8 mouse cellular contexts compared by ENCODE assay signal in the genomic region with DNA sequence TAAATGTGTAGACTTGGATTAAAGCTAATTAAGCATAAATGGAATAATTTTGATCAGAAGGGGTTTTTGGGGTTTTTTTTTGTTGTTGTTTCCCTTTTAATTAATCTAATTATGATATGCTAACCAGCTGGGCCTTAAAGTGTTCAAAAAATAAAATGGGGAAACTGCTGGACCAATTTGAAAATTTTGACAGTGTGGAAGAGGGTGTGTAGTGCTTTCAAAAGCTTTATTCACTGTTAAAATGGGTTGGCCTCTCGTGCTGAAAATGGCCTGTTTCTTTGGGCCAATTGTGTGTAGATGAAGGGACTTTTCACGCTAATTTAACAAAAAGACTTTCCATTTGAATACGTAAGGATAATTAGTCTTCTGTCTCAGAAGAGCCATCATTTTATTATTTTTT.
DNase-seq lines count a peak whose midpoint lies in the region; ATAC-seq and TF ChIP-seq lines count a peak whose summit lies in the region.

No protein-coding gene starts in this region.

- TF ChIP-seq POLR2A in brain, embryonic 14.5 days (IDR thresholded peaks at IDR 0.05; ENCODE audit: borderline replicate concordance, extremely low read depth, insufficient read depth, insufficient read length, poor library complexity, severe bottlenecking), result no peak

- no peaks in the 10 kb centered on the region for H3K9me3 ChIP-seq in heart, embryonic 14.5 days (ENCODE audit: control insufficient read depth, low read length)
- no peaks in the 10 kb centered on the region for H3K9me3 ChIP-seq in hindbrain, embryonic 14.5 days (ENCODE audit: control insufficient read depth, low read length)
- no peaks in the 10 kb centered on the region for H3K9me3 ChIP-seq in midbrain, embryonic 14.5 days (ENCODE audit: control insufficient read depth, low read length)

- 0 out of 4 replicates have a peak overlapping the region, but pooled peaks of 1 of the 2 experiments have one; percentile 58 for H3K27ac ChIP-seq in heart, embryonic 14.5 days (replicated peaks in 1 of 2; ENCODE audit: control insufficient read depth in 1 of 2, insufficient read depth in 1 of 2, low read depth in 2 of 2, low read length in 2 of 2)
- H3K27ac ChIP-seq in hindbrain, embryonic 14.5 days, result peak overlapping the region; percentile 89
- peak overlapping the region; percentile 82; the same call in 1 of the 2 replicates for H3K27ac ChIP-seq in midbrain, embryonic 14.5 days (replicated peaks; ENCODE audit: low read depth, low read length)

- H3K27me3 ChIP-seq in heart, embryonic 14.5 days (ENCODE audit: control insufficient read depth, insufficient read depth, low read length), result no peaks in the 10 kb centered on the region
- H3K27me3 ChIP-seq in hindbrain, embryonic 14.5 days (ENCODE audit: control insufficient read depth, insufficient read depth, low read length), result no peaks in the 10 kb centered on the region
- H3K27me3 ChIP-seq in midbrain, embryonic 14.5 days (ENCODE audit: control insufficient read depth, insufficient read depth, low read length), result no peaks in the 10 kb centered on the region

- peaks cover 8 to 45% of the 10 kb centered on the region in 2 experiments for H3K4me1 ChIP-seq in heart, embryonic 14.5 days (ENCODE audit: control insufficient read depth in 2 of 2, insufficient read depth in 2 of 2, low read length in 2 of 2)
- H3K4me1 ChIP-seq in hindbrain, embryonic 14.5 days (replicated peaks; ENCODE audit: control insufficient read depth, insufficient read depth, low read length), result peaks cover 52% of the 10 kb centered on the region
- peaks cover 39% of the 10 kb centered on the region for H3K4me1 ChIP-seq in midbrain, embryonic 14.5 days (ENCODE audit: control insufficient read depth, insufficient read depth, low read length)

- WGBS in heart, embryonic 14.5 days, result 34% methylated on average over 3 of the region's 3 CpGs
- 3% methylated on average over 3 of the region's 3 CpGs for WGBS in hindbrain, embryonic 14.5 days
- 1% methylated on average over 3 of the region's 3 CpGs for WGBS in midbrain, embryonic 14.5 days

- H3K4me2 ChIP-seq in heart, embryonic 14.5 days (ENCODE audit: low read length), result peak overlapping the region; percentile 62
- H3K4me2 ChIP-seq in hindbrain, embryonic 14.5 days (replicated peaks), result peak overlapping the region; percentile 65
- H3K4me2 ChIP-seq in midbrain, embryonic 14.5 days (ENCODE audit: low read length), result peak overlapping the region; percentile 70

- DNase-seq in heart, adult 9 months (ENCODE audit: low spot score in 2 of 2), result no peak
- peak; percentile 80 for DNase-seq in brain, embryonic 14.5 days (ENCODE audit: low read depth)
- DNase-seq in hindbrain, embryonic 14.5 days (ENCODE audit: low spot score), result peak; percentile 30
- DNase-seq in midbrain, embryonic 14.5 days, result peak; percentile 45
- no peak for DNase-seq in gastrocnemius, adult 18-20 months (ENCODE audit: low spot score)
- no peak for DNase-seq in urinary bladder, postnatal 36 days (ENCODE audit: low spot score in 2 of 2)
- no peak for DNase-seq in layer of hippocampus, postnatal 10 days (ENCODE audit: low spot score in 2 of 2)

- peak overlapping the region in 1 of 2 experiments; percentile 69; a peak in 3 of 4 replicates for H3K4me3 ChIP-seq in heart, embryonic 14.5 days (ENCODE audit: control insufficient read depth in 1 of 2, insufficient read depth in 1 of 2, low read depth in 1 of 2, low read length in 2 of 2)
- H3K4me3 ChIP-seq in hindbrain, embryonic 14.5 days (replicated peaks; ENCODE audit: low read length), result peak overlapping the region; percentile 56
- peak overlapping the region; percentile 65 for H3K4me3 ChIP-seq in midbrain, embryonic 14.5 days (replicated peaks; ENCODE audit: low read depth, low read length)

- no peak for TF ChIP-seq CTCF in brain, embryonic 14.5 days (IDR thresholded peaks at IDR 0.05; ENCODE audit: borderline replicate concordance, extremely low read depth, insufficient read depth, insufficient read length)

- ATAC-seq in heart, embryonic 14.5 days (ENCODE audit: insufficient number of reproducible peaks, insufficient read depth, low FRiP score, low read depth), result no peak
- no peak for ATAC-seq in hindbrain, embryonic 14.5 days (ENCODE audit: low FRiP score)
- no peak for ATAC-seq in midbrain, embryonic 14.5 days (ENCODE audit: low FRiP score, low TSS enrichment)

- peak overlapping the region; percentile 93 for H3K9ac ChIP-seq in heart, embryonic 14.5 days (ENCODE audit: low read length)
- peak overlapping the region; percentile 83 for H3K9ac ChIP-seq in hindbrain, embryonic 14.5 days
- H3K9ac ChIP-seq in midbrain, embryonic 14.5 days (replicated peaks; ENCODE audit: low read length), result peak overlapping the region; percentile 80

- no peaks in the 10 kb centered on the region for H3K36me3 ChIP-seq in heart, embryonic 14.5 days (ENCODE audit: control insufficient read depth, insufficient read depth, low read length)
- no peaks in the 10 kb centered on the region for H3K36me3 ChIP-seq in hindbrain, embryonic 14.5 days (replicated peaks; ENCODE audit: control insufficient read depth, insufficient read depth)
- H3K36me3 ChIP-seq in midbrain, embryonic 14.5 days (ENCODE audit: control insufficient read depth, insufficient read depth, low read length), result no peaks in the 10 kb centered on the region

Comparison
In these comparisons a context has a peak if more than half of its experiments do, and no peak if none do; other contexts are left out.
1. DNase-seq: peak in brain, embryonic 14.5 days (single experiment), hindbrain, embryonic 14.5 days (single experiment) and midbrain, embryonic 14.5 days (single experiment); none in heart, adult 9 months (0 of 2), gastrocnemius, adult 18-20 months (single experiment), urinary bladder, postnatal 36 days (0 of 2) and layer of hippocampus, postnatal 10 days (0 of 2).
2. Peak in every context shown above with its lines, with median percentiles within 50 percentile points of each other: H3K4me2 ChIP-seq and H3K9ac ChIP-seq.